Mouse (Mus musculus) T-cell, adult 2 months (primary cell): Measurements from ENCODE around the gene Bbc3.

Source experiments
- DNase-seq: peaks from one replicate; pipeline ENCODE4 v3.0.0; 2022; ENCODE audit warnings: low spot score

The Bbc3 gene

GRCm38 (mm10) chr7:16315222-16315759 lies 7.1 kb downstream of the Bbc3 start:
- no peak for DNase-seq

GRCm38 (mm10) chr7:16317094-16317493 lies 8.9 kb downstream of the Bbc3 start:
- no peak for DNase-seq

- no peak for DNase-seq
These were observed 11.0 kb downstream of the Bbc3 start for GRCm38 (mm10) chr7:16319216-16319615.

DNA sequence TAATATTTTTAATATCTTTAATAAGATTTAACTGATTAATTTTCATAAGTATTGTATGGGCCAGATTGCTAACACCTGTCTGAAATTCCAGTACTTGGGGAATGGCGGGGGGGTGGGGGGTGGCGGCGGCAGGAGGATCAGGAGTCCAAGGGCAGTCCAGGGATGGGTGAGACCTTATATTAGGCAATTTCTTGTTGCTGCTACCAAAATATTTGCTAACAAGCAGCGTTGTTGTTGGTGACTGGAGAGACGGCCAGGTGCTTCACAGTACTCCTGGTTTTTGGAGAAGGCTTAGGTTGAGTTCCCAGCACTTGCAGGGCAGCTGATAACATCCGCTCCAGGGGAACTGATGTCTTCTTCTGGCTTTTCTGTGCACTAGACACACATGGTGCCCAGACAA lies 12.3 kb downstream of the Bbc3 start:
- no peak for DNase-seq

GRCm38 (mm10) chr7:16324661-16325060 lies 16.5 kb downstream of the Bbc3 start:
- no peak for DNase-seq

DNA sequence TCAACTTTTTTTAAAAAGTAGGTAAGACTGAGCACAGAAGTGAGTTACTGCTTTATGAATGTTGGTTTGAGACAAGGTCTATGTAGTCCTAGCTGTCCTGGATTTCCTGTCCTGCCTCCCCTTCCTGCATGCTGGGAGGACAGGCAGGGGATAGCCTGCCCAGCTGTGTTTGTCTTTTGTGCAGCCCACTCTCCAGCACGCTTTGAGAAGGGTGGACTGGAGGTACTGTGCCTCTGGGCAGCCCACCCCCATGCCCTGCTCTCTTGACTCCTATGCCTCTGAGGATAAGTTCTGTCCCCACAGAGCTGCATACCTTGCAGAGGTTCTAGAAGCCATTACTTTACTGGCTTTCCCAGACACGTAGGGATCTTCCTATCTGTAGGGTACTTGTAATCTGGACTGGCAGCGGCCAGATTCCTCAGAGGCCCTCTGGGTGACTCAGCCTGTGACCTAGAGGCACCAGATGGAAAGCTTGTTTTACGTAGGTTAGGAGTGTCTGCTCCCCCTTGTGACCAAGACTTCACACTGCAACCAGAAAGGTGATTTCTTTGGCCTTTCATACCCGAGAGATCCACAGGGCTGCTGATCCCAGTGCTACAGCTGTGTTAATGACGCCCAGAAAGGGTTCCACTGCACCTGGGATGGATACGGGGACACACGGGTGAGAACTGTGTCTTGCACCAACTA lies 17.9 kb downstream of the Bbc3 start:
- DNase-seq, result peak; percentile 58

- no peak for DNase-seq
These were observed 18.4 kb downstream of the Bbc3 start for GRCm38 (mm10) chr7:16326607-16326971.

DNA sequence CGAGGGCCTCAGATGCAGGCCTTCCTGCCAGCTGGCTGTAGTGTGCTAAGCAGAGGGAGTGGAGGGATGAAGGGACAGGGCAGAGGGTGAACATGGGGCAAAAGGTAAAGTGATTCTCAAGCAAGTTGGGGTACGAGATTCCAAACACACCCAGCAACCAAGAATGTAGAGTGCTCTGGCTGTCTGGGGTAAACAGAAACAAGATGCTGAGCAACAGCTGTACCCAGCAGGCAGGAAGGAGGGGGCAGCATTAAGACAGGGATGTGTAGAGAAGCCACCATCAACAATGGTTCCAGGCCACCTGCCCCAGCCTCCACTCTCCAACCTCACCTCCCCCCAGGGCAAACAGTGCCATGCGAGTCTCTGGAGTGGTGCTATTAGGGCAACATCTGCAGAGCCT lies 21.0 kb downstream of the Bbc3 start:
- DNase-seq, result no peak

DNA sequence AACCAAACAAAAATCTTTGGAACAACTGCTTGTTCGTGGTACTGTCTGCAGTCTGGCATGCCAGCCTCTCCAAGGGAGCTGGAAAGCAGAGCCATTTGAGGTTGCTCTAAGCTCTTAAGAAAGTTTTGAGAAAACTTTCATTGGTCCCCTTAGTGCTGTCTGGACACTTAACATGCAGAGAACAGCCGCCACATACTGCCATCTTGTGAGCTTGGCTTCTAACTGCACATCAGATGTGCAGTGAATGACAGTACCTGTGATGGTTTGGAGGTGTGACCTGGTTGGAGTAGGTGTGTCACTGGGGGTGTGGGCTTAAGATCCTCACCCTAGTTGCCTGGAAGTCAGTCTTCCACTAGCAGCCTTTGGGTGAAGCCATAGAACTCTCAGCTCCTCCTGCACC lies 29.5 kb downstream of the Bbc3 start:
- peak; percentile 31 for DNase-seq

- DNase-seq, result no peak
These were observed 36.4 kb downstream of the Bbc3 start for GRCm38 (mm10) chr7:16344598-16344997.

GRCm38 (mm10) chr7:16345297-16345696 lies 37.1 kb downstream of the Bbc3 start:
- DNase-seq, result no peak

GRCm38 (mm10) chr7:16349999-16350398 lies 41.8 kb downstream of the Bbc3 start:
- DNase-seq, result peak; percentile 52

DNA sequence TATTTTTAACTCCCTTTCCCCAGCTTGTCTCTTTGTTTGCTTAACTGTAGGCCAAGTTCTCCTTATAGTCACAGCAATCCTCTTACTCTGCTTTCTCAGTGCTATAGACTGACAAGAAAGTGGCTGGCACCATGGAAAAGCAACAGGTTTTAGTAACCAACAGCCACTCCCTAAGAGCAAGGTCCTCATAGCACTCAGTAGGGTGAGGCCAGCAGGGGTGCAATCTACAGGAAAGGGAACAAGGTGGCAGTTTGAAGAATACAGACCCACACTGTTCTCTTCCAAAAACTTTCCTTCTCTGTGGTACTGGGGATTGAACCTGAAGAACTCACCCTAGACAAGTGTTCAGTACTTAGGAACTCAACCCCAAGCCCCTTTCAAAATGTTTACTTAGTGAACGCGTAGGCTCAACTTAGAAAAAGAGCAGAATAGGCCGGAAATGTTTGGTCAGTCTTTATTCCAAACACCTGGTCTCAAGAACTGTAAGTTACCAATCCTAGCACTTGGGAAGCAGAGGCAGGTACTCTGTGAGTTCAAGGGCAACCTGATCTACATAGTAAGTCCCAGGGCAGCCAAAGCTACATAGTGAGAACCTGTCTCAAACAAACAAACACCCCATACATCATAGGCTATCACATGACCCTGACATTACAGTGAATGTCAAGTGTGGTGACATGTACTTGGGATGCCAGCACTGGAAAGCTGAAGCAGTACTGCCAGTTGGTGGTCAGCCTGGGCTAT lies 47.8 kb downstream of the Bbc3 start:
- DNase-seq, result no peak

- DNase-seq, result no peak
These were observed 49.4 kb downstream of the Bbc3 start for GRCm38 (mm10) chr7:16357602-16358001.

GRCm38 (mm10) chr7:16364319-16364718 lies 56.1 kb downstream of the Bbc3 start:
- peak; percentile 80 for DNase-seq

DNA sequence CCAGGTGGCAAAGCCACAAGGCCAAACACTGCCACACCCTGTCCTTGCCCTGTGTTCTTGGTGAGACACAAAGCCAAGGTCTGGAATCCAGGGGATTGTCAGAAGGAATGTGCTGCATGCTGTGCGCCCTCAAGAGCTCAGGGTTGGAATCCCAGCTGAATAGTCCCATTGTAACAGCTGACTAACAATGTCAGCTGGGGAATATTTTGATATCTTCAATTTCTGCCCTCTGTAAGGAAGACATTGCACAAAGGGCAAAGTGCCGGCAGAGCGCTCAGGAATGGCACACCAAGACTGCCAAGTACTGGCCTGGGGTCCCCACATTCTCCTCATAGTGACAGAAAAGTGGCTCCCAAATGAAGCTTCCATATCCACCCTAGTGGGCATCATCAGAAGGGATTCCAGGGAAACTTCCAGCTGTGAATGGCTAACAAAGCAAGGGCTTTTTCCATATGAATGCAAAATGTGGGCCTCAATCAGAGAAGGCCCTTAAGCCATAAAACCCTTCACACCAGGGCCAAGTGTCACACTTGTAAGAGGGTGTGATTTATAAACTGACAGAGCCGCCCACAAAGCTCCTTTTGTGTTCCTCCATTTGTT lies 56.8 kb downstream of the Bbc3 start:
- DNase-seq, result no peak

DNA sequence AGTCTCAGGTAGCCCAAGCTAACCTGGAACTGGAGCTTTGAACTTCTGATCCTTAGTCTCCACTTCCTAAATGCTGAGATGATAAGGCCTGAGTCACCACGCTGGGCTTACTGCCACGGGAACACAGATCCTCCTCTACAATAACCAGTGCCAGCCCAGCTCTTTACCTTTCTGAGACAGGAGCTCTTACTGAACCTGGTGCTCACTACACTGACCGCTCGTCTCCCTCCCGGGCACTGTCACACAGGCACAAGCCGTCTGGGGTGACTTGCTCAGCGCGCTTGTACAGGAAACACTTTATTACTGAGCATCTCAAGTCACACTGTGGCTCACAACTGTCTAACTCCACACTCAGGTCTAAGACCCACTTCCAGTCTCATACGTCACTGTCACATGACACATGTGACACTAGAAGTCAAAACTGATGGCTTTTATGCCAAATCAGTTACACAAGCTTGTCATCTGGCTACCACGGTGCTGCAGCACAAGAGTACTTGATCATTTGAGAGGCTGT lies 58.0 kb downstream of the Bbc3 start:
- DNase-seq, result peak; percentile 73

- no peak for DNase-seq
These were observed 58.5 kb downstream of the Bbc3 start for GRCm38 (mm10) chr7:16366669-16367068.
